Mouse (Mus musculus) liver, embryonic 14.5 days (tissue): ENCODE data around the gene Zfr.

Experiments
- CTCF ChIP-seq: IDR thresholded peaks from 2 replicates; pipeline ENCODE4 v1.5.1; 2016; ENCODE audit warnings: antibody characterized with exemption, low read depth, control low read depth
- EP300 ChIP-seq: IDR thresholded peaks from 2 replicates; pipeline ENCODE4 v1.6.1; 2016; ENCODE audit warnings: antibody characterized with exemption, low read depth

DNA sequence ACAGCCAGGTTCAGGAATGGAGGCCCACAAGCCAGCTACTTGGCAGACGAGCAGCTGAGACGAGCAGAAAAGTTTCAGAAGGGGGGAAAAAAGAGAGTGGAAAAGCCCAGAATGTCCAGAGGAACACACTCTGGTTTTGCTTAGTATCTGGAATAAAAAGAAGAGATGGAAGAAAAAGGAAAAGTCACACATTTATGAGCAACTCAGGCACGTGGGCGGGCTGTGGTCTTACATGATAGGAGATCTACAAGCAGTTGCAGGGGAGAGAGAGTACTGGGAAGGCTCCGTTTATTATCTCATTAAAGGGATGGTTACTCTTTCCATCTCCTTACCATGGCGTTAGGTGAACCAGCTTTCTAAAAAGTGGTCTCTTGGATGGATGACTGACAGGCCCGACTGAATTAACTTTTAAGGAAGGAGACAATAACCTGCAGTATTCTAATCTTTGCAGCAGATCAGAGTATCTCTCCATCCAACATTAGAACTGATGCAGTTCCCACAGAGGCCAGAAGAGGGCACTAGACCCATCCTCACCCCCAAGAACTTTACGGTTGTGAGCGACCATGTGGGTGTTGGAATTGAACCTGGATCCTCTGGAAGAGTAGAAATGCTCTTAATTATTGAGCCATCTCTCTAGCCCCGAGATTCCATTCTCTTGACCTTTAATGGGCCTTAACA lies 25.7 kb upstream of the Zfr start:
- TF ChIP-seq CTCF (peak; percentile 88), EP300 (no peak)
